Mouse (Mus musculus): ENCODE data around the gene Ccdc182. TPM values are rescaled to one million over a fixed set of nuclear protein-coding genes. Genes with fewer than 3 reads are reported as not detected.

The Ccdc182 gene
- total and polyA plus RNA-seq, 2 experiments = not detected

- no peak overlapping the region for H3K4me3 ChIP-seq (ENCODE audit: insufficient read depth, low read depth, low read length)
- WGBS = 54% methylated on average over 4 of the region's 4 CpGs
- DNase-seq (ENCODE audit: extremely low read depth, low read depth, low spot score) = no peak
- no peaks in the 10 kb centered on the region for H3K79me2 ChIP-seq (ENCODE audit: control insufficient read depth, insufficient read depth, low read length)
- TF ChIP-seq CTCF (IDR thresholded peaks at IDR 0.05; ENCODE audit: low read depth, low read length) (peak; percentile 39), POLR2A (IDR thresholded peaks at IDR 0.05; ENCODE audit: extremely low read depth, insufficient read depth, low read length) (no peak)
- peaks cover 4% of the 10 kb centered on the region; the same call in 1 of the 2 replicates for H3K4me1 ChIP-seq (ENCODE audit: control insufficient read depth, insufficient read depth, low read length)
- no peak overlapping the region for H3K27ac ChIP-seq (replicated peaks; ENCODE audit: insufficient read depth, low read depth, low read length)
- H3K27me3 ChIP-seq (ENCODE audit: control insufficient read depth, insufficient read depth, low read length) = peaks cover 7% of the 10 kb centered on the region
- H3K9ac ChIP-seq (ENCODE audit: low read depth, low read length) = no peak overlapping the region
- no peaks in the 10 kb centered on the region for H3K36me3 ChIP-seq (ENCODE audit: control insufficient read depth, insufficient read depth, low read length)
Observed at GRCm38 (mm10) chr11:88291688-88292087, 2.2 kb upstream of the Ccdc182 start.

- no peak overlapping the region for H3K9ac ChIP-seq (ENCODE audit: low read depth, low read length)
- no peak overlapping the region for H3K27ac ChIP-seq (replicated peaks; ENCODE audit: insufficient read depth, low read depth, low read length)
- no peak overlapping the region for H3K4me3 ChIP-seq (ENCODE audit: insufficient read depth, low read depth, low read length)
- WGBS = 32% methylated on average over 17 of the region's 17 CpGs
- no peaks in the 10 kb centered on the region for H3K79me2 ChIP-seq (ENCODE audit: control insufficient read depth, insufficient read depth, low read length)
- H3K36me3 ChIP-seq (ENCODE audit: control insufficient read depth, insufficient read depth, low read length) = no peaks in the 10 kb centered on the region
- peaks cover 7% of the 10 kb centered on the region for H3K27me3 ChIP-seq (ENCODE audit: control insufficient read depth, insufficient read depth, low read length)
- peaks cover 4% of the 10 kb centered on the region; the same call in 1 of the 2 replicates for H3K4me1 ChIP-seq (ENCODE audit: control insufficient read depth, insufficient read depth, low read length)
- TF ChIP-seq POLR2A (IDR thresholded peaks at IDR 0.05; ENCODE audit: extremely low read depth, insufficient read depth, low read length) (no peak), CTCF (IDR thresholded peaks at IDR 0.05; ENCODE audit: low read depth, low read length) (no peak)
- DNase-seq (ENCODE audit: extremely low read depth, low read depth, low spot score) = no peak
Observed at GRCm38 (mm10) chr11:88294394-88294710, 494 bp downstream of the Ccdc182 start.

- WGBS = 29% methylated on average over 5 of the region's 5 CpGs
- Histone ChIP-seq H3K79me2 (ENCODE audit: control insufficient read depth, insufficient read depth, low read length) (no peaks in the 10 kb centered on the region), H3K27ac (replicated peaks; ENCODE audit: insufficient read depth, low read depth, low read length) (no peak overlapping the region), H3K36me3 (ENCODE audit: control insufficient read depth, insufficient read depth, low read length) (no peaks in the 10 kb centered on the region), H3K9ac (ENCODE audit: low read depth, low read length) (no peak overlapping the region), H3K4me3 (ENCODE audit: insufficient read depth, low read depth, low read length) (no peak overlapping the region), H3K27me3 (ENCODE audit: control insufficient read depth, insufficient read depth, low read length) (peaks cover 9% of the 10 kb centered on the region), H3K4me1 (ENCODE audit: control insufficient read depth, insufficient read depth, low read length) (peaks cover 4% of the 10 kb centered on the region; the same call in 1 of the 2 replicates)
- no peak for TF ChIP-seq CTCF (IDR thresholded peaks at IDR 0.05; ENCODE audit: low read depth, low read length)
- TF ChIP-seq POLR2A (IDR thresholded peaks at IDR 0.05; ENCODE audit: extremely low read depth, insufficient read depth, low read length) = no peak
- DNase-seq (ENCODE audit: extremely low read depth, low read depth, low spot score) = peak; percentile 63
Observed at GRCm38 (mm10) chr11:88295298-88295697, 1.4 kb downstream of the Ccdc182 start.

- H3K4me3 ChIP-seq (ENCODE audit: insufficient read depth, low read depth, low read length) = no peak overlapping the region
- no peak for TF ChIP-seq POLR2A (IDR thresholded peaks at IDR 0.05; ENCODE audit: extremely low read depth, insufficient read depth, low read length)
- no peak for TF ChIP-seq CTCF (IDR thresholded peaks at IDR 0.05; ENCODE audit: low read depth, low read length)
- peaks cover 4% of the 10 kb centered on the region; the same call in 1 of the 2 replicates for H3K4me1 ChIP-seq (ENCODE audit: control insufficient read depth, insufficient read depth, low read length)
- peak; percentile 25 for DNase-seq (ENCODE audit: extremely low read depth, low read depth, low spot score)
- WGBS = 87% methylated on average over 4 of the region's 4 CpGs
- no peaks in the 10 kb centered on the region for H3K79me2 ChIP-seq (ENCODE audit: control insufficient read depth, insufficient read depth, low read length)
- H3K9ac ChIP-seq (ENCODE audit: low read depth, low read length) = no peak overlapping the region
- H3K27ac ChIP-seq (replicated peaks; ENCODE audit: insufficient read depth, low read depth, low read length) = no peak overlapping the region
- peaks cover 9% of the 10 kb centered on the region for H3K27me3 ChIP-seq (ENCODE audit: control insufficient read depth, insufficient read depth, low read length)
- no peaks in the 10 kb centered on the region for H3K36me3 ChIP-seq (ENCODE audit: control insufficient read depth, insufficient read depth, low read length)
Observed at GRCm38 (mm10) chr11:88297526-88297925, 3.7 kb downstream of the Ccdc182 start.

GRCm38 (mm10) chr11:88299345-88299744 is 5.5 kb downstream of the Ccdc182 start:
- Histone ChIP-seq H3K27ac (replicated peaks; ENCODE audit: insufficient read depth, low read depth, low read length) (no peak overlapping the region), H3K4me1 (ENCODE audit: control insufficient read depth, insufficient read depth, low read length) (peaks cover 4% of the 10 kb centered on the region; the same call in 1 of the 2 replicates), H3K27me3 (ENCODE audit: control insufficient read depth, insufficient read depth, low read length) (peaks cover 4% of the 10 kb centered on the region), H3K36me3 (ENCODE audit: control insufficient read depth, insufficient read depth, low read length) (no peaks in the 10 kb centered on the region), H3K9ac (ENCODE audit: low read depth, low read length) (no peak overlapping the region), H3K4me3 (ENCODE audit: insufficient read depth, low read depth, low read length) (no peak overlapping the region), H3K79me2 (ENCODE audit: control insufficient read depth, insufficient read depth, low read length) (no peaks in the 10 kb centered on the region)
- no peak for DNase-seq (ENCODE audit: extremely low read depth, low read depth, low spot score)
- 92% methylated on average over 4 of the region's 4 CpGs for WGBS
- no peak for TF ChIP-seq POLR2A (IDR thresholded peaks at IDR 0.05; ENCODE audit: extremely low read depth, insufficient read depth, low read length)
- no peak for TF ChIP-seq CTCF (IDR thresholded peaks at IDR 0.05; ENCODE audit: low read depth, low read length)

GRCm38 (mm10) chr11:88301619-88302018 is 7.8 kb downstream of the Ccdc182 start:
- Histone ChIP-seq H3K79me2 (ENCODE audit: control insufficient read depth, insufficient read depth, low read length) (no peaks in the 10 kb centered on the region), H3K36me3 (ENCODE audit: control insufficient read depth, insufficient read depth, low read length) (no peaks in the 10 kb centered on the region), H3K4me3 (ENCODE audit: insufficient read depth, low read depth, low read length) (no peak overlapping the region), H3K9ac (ENCODE audit: low read depth, low read length) (no peak overlapping the region), H3K27me3 (ENCODE audit: control insufficient read depth, insufficient read depth, low read length) (0 out of 2 replicates have a peak, but pooled peaks cover 2% of the 10 kb centered on the region), H3K27ac (replicated peaks; ENCODE audit: insufficient read depth, low read depth, low read length) (no peak overlapping the region), H3K4me1 (ENCODE audit: control insufficient read depth, insufficient read depth, low read length) (no peaks in the 10 kb centered on the region)
- TF ChIP-seq POLR2A (IDR thresholded peaks at IDR 0.05; ENCODE audit: extremely low read depth, insufficient read depth, low read length) (no peak), CTCF (IDR thresholded peaks at IDR 0.05; ENCODE audit: low read depth, low read length) (no peak)
- DNase-seq (ENCODE audit: extremely low read depth, low read depth, low spot score) = no peak
- 61% methylated on average over 6 of the region's 6 CpGs for WGBS

Data from liver, adult 2 months (tissue).